Mouse (Mus musculus) heart, adult 2 months (tissue): ENCODE data around the gene Usp7. TPM values are rescaled to one million over a fixed set of nuclear protein-coding genes. Genes with fewer than 3 reads are reported as not detected.

Experiments
- DNase-seq, 2 experiments: peaks; one replicate each; pipeline ENCODE4 v3.0.0; 2021
- H3K27ac ChIP-seq: fragments of 200-600 bp; 2 replicates; pipeline ENCODE4 v1.8.1; 2022
- H3K27me3 ChIP-seq: fragments of 200-500 bp; 2 replicates; pipeline ENCODE4 v1.6.1; 2012; ENCODE audit warnings: mild to moderate bottlenecking, low read length, inconsistent platforms, mixed read lengths; ENCODE audit not compliant: control insufficient read depth, insufficient read depth
- H3K36me3 ChIP-seq: fragments of 200-500 bp; 2 replicates; pipeline ENCODE4 v1.6.1; 2012; ENCODE audit warnings: low read length, inconsistent platforms; ENCODE audit not compliant: control insufficient read depth, insufficient read depth
- H3K4me1 ChIP-seq: fragments of 200-500 bp; 2 replicates; pipeline ENCODE4 v1.6.1; 2011; ENCODE audit warnings: low read length; ENCODE audit not compliant: control insufficient read depth, insufficient read depth
- H3K4me3 ChIP-seq: fragments of 200-600 bp; 2 replicates; pipeline ENCODE4 v1.8.1; 2022
- H3K79me2 ChIP-seq: fragments of 200-500 bp; replicated peaks from 2 replicates; pipeline ENCODE4 v1.6.1; 2012; ENCODE audit warnings: mild to moderate bottlenecking, inconsistent platforms, low read length, moderate library complexity, mixed read lengths; ENCODE audit not compliant: control insufficient read depth, insufficient read depth
- H3K9ac ChIP-seq: fragments of 200-500 bp; 2 replicates; pipeline ENCODE4 v1.6.1; 2012; ENCODE audit warnings: low read depth, mild to moderate bottlenecking, control low read depth, inconsistent platforms, low read length, mixed read lengths
- CTCF ChIP-seq: fragments of 200-600 bp; IDR thresholded peaks from 2 replicates; pipeline ENCODE4 v1.8.1; 2022; ENCODE audit warnings: antibody characterized with exemption, mild to moderate bottlenecking, moderate library complexity
- EP300 ChIP-seq: fragments of 200-500 bp; IDR thresholded peaks from 2 replicates; pipeline ENCODE4 v1.6.1; 2011; ENCODE audit warnings: low read depth, low read length, control low read depth; ENCODE audit not compliant: insufficient read depth
- POLR2A ChIP-seq: fragments of 200-500 bp; IDR thresholded peaks from 2 replicates; pipeline ENCODE4 v1.6.1; 2011; ENCODE audit warnings: mild to moderate bottlenecking, low read depth, low read length, control low read depth; ENCODE audit not compliant: insufficient read depth
- WGBS: fragments of 180-500 bp; shearing (Covaris S2); methylation state at CpG from one replicate; pipeline ENCODE4 v1.1.7; 2018; 5-methylcytosine and 5-hydroxymethylcytosine counted together
- intact Hi-C: fragments of 180-260 bp; cut with DNase I; formaldehyde crosslinking; loops from one replicate; pipeline ENCODE4 v1.15.1; 2025
- polyA plus RNA-seq: library from polyadenylated mRNA; depleted of rRNA; stranded (reverse); fragments of >200 nt; gene quantifications from 2 replicates; pipeline ENCODE4 v1.2.3, GENCODE M21; 2012
- total RNA-seq, 2 experiments: library from RNA; stranded (reverse); gene quantifications; 2 replicates each; pipeline ENCODE4 v1.2.3; 2021

Gene Usp7
- total and polyA plus RNA-seq, 3 experiments = 19.4 to 49.0 (median 45.6) TPM

- Histone ChIP-seq H3K4me1 (peaks cover 1% of the 10 kb centered on the region), H3K27me3 (no peaks in the 10 kb centered on the region), H3K9ac (no peak overlapping the region), H3K4me3 (no peak overlapping the region), H3K27ac (no peak overlapping the region), H3K79me2 (no peaks in the 10 kb centered on the region), H3K36me3 (no peaks in the 10 kb centered on the region)
- DNase-seq = no peak
- WGBS = 82% methylated on average over 4 of the region's 4 CpGs
- TF ChIP-seq POLR2A (no peak), CTCF (no peak), EP300 (no peak)
- intact Hi-C loops = no loop called here
These were observed 30.5 kb upstream of the Usp7 start for GRCm38 (mm10) chr16:8822586-8822985.

DNA sequence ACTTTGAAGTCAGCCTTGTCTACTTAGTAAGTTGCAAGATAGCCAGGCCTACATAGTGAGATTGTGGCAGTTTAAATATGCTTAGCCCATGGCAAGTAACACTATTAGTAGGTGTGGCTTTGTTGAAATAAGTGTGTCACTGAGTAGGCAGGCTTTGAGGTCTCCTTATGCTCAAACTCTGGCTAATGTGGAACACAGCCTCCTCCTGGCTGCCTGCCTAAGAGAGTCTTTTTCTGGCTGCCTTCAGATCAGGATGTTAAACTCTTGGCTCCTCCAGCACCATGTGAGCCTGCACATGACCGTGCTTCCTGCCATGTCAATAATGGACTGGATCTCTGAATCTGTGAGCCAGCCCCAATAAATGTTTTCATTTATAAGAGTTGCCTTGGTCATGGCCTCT is 29.3 kb upstream of the Usp7 start:
- TF ChIP-seq POLR2A (no peak), EP300 (no peak)
- Histone ChIP-seq H3K27me3 (no peaks in the 10 kb centered on the region), H3K36me3 (no peaks in the 10 kb centered on the region), H3K9ac (no peak overlapping the region), H3K79me2 (no peaks in the 10 kb centered on the region), H3K4me1 (peaks cover 1% of the 10 kb centered on the region), H3K4me3 (no peak overlapping the region), H3K27ac (0 out of 2 replicates have a peak overlapping the region, but pooled peaks have one; percentile 11)
- peak; percentile 43 to 60 for DNase-seq
- 31% methylated on average over 1 of the region's 1 CpGs for WGBS
- intact Hi-C loops = no loop called here

DNA sequence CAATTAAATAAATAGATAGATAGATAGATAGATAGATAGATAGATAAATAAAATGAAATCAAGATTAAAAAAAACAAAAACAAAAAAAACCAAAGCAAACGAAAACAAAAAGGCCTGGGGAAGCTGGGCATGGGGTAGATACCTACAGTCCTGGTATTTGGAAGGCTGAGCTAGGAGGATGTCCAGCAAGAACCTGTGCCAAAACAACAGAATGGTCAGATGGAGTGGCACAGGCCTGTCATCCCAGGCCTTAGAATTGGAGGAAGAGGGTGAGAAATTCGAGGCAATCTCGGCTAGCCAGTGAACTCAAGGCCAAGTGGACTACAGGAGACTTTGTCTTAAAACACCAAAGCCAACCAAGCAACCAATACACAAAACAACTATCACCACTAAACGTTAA is 25.8 kb upstream of the Usp7 start:
- intact Hi-C loops = no loop called here

GRCm38 (mm10) chr16:8810399-8811127 is 18.5 kb upstream of the Usp7 start:
- 89% methylated on average over 14 of the region's 14 CpGs for WGBS
- no peaks in the 10 kb centered on the region for H3K27me3 ChIP-seq
- H3K36me3 ChIP-seq = no peaks in the 10 kb centered on the region
- intact Hi-C loops = no loop called here
- no peaks in the 10 kb centered on the region for H3K79me2 ChIP-seq
- H3K27ac ChIP-seq = no peak overlapping the region
- no peak overlapping the region for H3K9ac ChIP-seq
- no peak for DNase-seq
- no peak for TF ChIP-seq POLR2A
- TF ChIP-seq CTCF = no peak
- no peak for TF ChIP-seq EP300
- H3K4me3 ChIP-seq = no peak overlapping the region
- H3K4me1 ChIP-seq = no peaks in the 10 kb centered on the region

More for the DNA sequence above, 25.8 kb upstream of the Usp7 start:
- DNase-seq = no peak
- Histone ChIP-seq H3K9ac (no peak overlapping the region), H3K27ac (no peak overlapping the region), H3K4me1 (no peaks in the 10 kb centered on the region), H3K79me2 (no peaks in the 10 kb centered on the region), H3K36me3 (no peaks in the 10 kb centered on the region), H3K4me3 (no peak overlapping the region), H3K27me3 (no peaks in the 10 kb centered on the region)
- TF ChIP-seq EP300 (no peak), POLR2A (no peak), CTCF (no peak)
- WGBS = 61% methylated on average over 4 of the region's 4 CpGs

DNA sequence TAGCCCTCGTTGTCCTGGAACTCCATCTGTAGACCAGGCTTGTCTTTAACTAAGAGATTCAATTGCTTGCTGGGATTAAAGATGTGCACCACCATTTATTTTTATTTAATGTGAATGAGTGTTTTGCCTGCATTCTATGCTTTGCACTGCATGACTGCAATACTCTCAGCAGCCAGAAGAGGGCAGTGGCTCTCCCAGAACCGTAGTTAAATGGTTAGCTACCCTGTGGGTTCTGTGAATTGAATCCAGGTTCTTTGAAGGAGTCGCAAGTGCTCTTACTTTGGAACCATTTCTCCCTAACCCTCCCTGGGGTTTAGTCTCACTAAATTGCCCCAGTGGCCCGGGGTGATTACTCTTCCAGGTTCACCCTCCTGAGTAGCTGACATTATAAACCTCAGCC is 14.6 kb upstream of the Usp7 start:
- DNase-seq = peak; percentile 7 to 51
- Histone ChIP-seq H3K27me3 (no peaks in the 10 kb centered on the region), H3K4me3 (no peak overlapping the region), H3K9ac (no peak overlapping the region), H3K27ac (no peak overlapping the region), H3K79me2 (no peaks in the 10 kb centered on the region), H3K4me1 (no peaks in the 10 kb centered on the region), H3K36me3 (no peaks in the 10 kb centered on the region)
- intact Hi-C loops = loop anchor here (1.0 kb wide), 1 partner anchor 63 kb away; no protein-coding TSS in a partner anchor
- TF ChIP-seq CTCF (peak; percentile 87), POLR2A (no peak), EP300 (0 out of 2 replicates have a peak, but pooled peaks have one; percentile 44)
- WGBS = 24% methylated on average over 4 of the region's 4 CpGs

DNA sequence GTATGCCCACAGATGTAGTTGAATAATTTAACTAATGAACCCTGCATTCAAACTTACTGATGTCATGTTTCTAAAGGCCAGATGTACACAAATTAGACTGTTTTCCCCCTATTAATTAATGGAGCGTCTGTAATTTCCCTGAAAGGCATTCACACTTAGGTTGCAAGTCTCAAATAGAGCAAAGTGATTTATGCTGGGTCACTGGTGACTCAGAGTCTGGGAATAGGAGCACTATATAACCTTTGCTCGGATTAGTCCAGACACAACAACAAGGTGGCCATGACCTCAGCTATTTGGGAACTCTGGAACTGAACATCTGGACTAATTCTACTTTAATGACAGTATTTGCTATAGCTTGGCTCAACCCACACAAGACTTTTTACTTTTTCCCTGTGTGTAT is 3.8 kb upstream of the Usp7 start:
- no peaks in the 10 kb centered on the region for H3K79me2 ChIP-seq
- H3K4me3 ChIP-seq = no peak overlapping the region
- 65% methylated on average over 2 of the region's 2 CpGs for WGBS
- no peaks in the 10 kb centered on the region for H3K36me3 ChIP-seq
- TF ChIP-seq CTCF (no peak), POLR2A (no peak), EP300 (no peak)
- H3K27ac ChIP-seq = no peak overlapping the region
- H3K27me3 ChIP-seq = no peaks in the 10 kb centered on the region
- DNase-seq = no peak
- intact Hi-C loops = no loop called here
- H3K4me1 ChIP-seq = no peaks in the 10 kb centered on the region
- H3K9ac ChIP-seq = no peak overlapping the region
